Mouse (Mus musculus) stomach, postnatal 0 days (tissue): Measurements from ENCODE around the gene Zc2hc1b. TPM values are rescaled to one million over a fixed set of nuclear protein-coding genes. Genes with fewer than 3 reads are reported as not detected.

Experiments
- ATAC-seq: fragments of 200-750 bp; cut with Nextera tagmentation; 2 replicates; pipeline ENCODE4 v1.8.0; 2017; ENCODE audit not compliant: low FRiP score, low TSS enrichment
- DNase-seq: peaks from one replicate; pipeline ENCODE4 v3.0.0-alpha.2; 2016; ENCODE audit warnings: low spot score
- H3K27ac ChIP-seq: fragments of 300-500 bp; sonication (generic); replicated peaks from 2 replicates; pipeline ENCODE4 v1.5.1; 2014; ENCODE audit warnings: mild to moderate bottlenecking, control low read depth
- H3K27me3 ChIP-seq: fragments of 300-500 bp; sonication (generic); 2 replicates; pipeline ENCODE4 v1.6.1; 2014; ENCODE audit warnings: low read length; ENCODE audit not compliant: control insufficient read depth, insufficient read depth
- H3K36me3 ChIP-seq: fragments of 300-500 bp; sonication (generic); 2 replicates; pipeline ENCODE4 v1.6.1; 2014; ENCODE audit warnings: low read length, mixed read lengths; ENCODE audit not compliant: control insufficient read depth, insufficient read depth
- H3K4me1 ChIP-seq: fragments of 300-500 bp; sonication (generic); replicated peaks from 2 replicates; pipeline ENCODE4 v1.6.1; 2014; ENCODE audit warnings: antibody characterized with exemption; ENCODE audit not compliant: control insufficient read depth, insufficient read depth
- H3K4me2 ChIP-seq: fragments of 300-500 bp; sonication (generic); replicated peaks from 2 replicates; pipeline ENCODE4 v1.6.1; 2014; ENCODE audit warnings: low read depth, mild to moderate bottlenecking, control low read depth, moderate library complexity
- H3K4me3 ChIP-seq: fragments of 300-500 bp; sonication (generic); 2 replicates; pipeline ENCODE4 v1.5.1; 2014; ENCODE audit warnings: low read depth, low read length, control low read depth
- H3K9ac ChIP-seq: fragments of 300-500 bp; sonication (generic); 2 replicates; pipeline ENCODE4 v1.6.1; 2014; ENCODE audit warnings: mild to moderate bottlenecking, low read length, control low read depth, mixed read lengths
- H3K9me3 ChIP-seq: fragments of 300-500 bp; sonication (generic); 2 replicates; pipeline ENCODE4 v1.6.1; 2016; ENCODE audit warnings: low read length; ENCODE audit not compliant: control insufficient read depth
- CTCF ChIP-seq: IDR thresholded peaks from 2 replicates; pipeline ENCODE4 v1.5.1; 2016; ENCODE audit warnings: antibody characterized with exemption, low read depth, mild to moderate bottlenecking, moderate library complexity
- EP300 ChIP-seq: optimal IDR thresholded peaks from 2 replicates; pipeline ENCODE3; 2016; ENCODE audit warnings: antibody characterized with exemption
- WGBS: fragments of 180-500 bp; shearing (Covaris S2); extraction: QIAGEN DNeasy Blood & Tissue Kit; methylation state at CpG from one replicate; pipeline ENCODE4 v1.1.7; 2014; 5-methylcytosine and 5-hydroxymethylcytosine counted together
- polyA plus RNA-seq: library from polyadenylated mRNA; unstranded; fragments of >200 nt; fragmentation: Nextera tagmentation; extraction: Ambion mirVana; gene quantifications from 2 replicates; pipeline ENCODE4 v1.2.1, GENCODE M21; 2015

Gene Zc2hc1b
- polyA plus RNA-seq, 1 experiment from 2014 or later = not detected

DNA sequence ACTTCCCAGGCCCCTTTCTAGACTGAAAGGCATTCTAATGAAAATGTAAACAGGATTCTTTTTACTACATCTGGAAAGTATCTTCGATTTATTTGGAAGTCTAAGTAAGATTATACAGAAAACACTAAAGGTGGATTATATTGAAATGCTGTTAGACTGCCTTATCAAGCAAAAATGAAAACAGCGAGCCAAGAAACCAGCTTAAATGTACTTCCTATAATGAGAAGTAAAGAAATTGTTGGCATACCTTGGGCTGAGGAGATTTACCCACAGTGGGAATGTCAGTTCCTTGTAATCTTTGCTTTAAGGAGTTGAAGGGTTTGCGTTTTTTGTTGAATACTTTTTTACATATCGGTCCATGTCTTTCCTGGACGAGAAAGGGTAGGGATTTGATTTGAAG is 9.4 kb downstream of the Zc2hc1b start:
- Histone ChIP-seq H3K4me1 (0 out of 2 replicates have a peak, but pooled peaks cover 6% of the 10 kb centered on the region), H3K9ac (no peak overlapping the region), H3K4me3 (no peak overlapping the region), H3K27me3 (no peaks in the 10 kb centered on the region), H3K27ac (peak overlapping the region; percentile 53; the same call in 1 of the 2 replicates), H3K36me3 (no peaks in the 10 kb centered on the region), H3K4me2 (no peak overlapping the region), H3K9me3 (no peaks in the 10 kb centered on the region)
- DNase-seq (no peak), ATAC-seq (no peak)
- 17% methylated on average over 5 of the region's 5 CpGs for WGBS
- TF ChIP-seq EP300 = no peak
- TF ChIP-seq CTCF = no peak

DNA sequence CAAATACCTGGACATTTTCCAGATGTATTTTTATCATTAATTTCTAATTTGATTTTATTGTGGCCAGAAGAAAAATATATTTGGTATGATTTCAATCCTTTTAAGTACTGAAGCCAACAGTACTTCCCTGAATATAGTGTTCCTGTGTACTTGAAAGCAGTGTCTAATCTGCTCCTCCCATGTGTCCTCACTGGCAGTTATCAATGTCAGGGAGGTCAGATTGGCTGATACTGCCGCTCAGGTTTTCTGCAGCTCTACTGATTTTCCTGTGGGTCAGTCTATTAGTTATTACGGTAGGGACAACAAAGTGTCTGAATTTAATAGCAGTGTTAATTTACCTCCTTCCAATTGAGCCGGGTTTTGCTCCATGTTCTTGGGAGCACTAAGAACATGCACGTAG is 15.8 kb downstream of the Zc2hc1b start:
- TF ChIP-seq CTCF = no peak
- TF ChIP-seq EP300 = no peak
- ATAC-seq = no peak
- Histone ChIP-seq H3K9me3 (no peaks in the 10 kb centered on the region), H3K4me2 (no peak overlapping the region), H3K36me3 (no peaks in the 10 kb centered on the region), H3K9ac (no peak overlapping the region), H3K27ac (no peak overlapping the region), H3K27me3 (no peaks in the 10 kb centered on the region), H3K4me3 (no peak overlapping the region), H3K4me1 (no peaks in the 10 kb centered on the region)
- WGBS = 54% methylated on average over 4 of the region's 4 CpGs
- no peak for DNase-seq

DNA sequence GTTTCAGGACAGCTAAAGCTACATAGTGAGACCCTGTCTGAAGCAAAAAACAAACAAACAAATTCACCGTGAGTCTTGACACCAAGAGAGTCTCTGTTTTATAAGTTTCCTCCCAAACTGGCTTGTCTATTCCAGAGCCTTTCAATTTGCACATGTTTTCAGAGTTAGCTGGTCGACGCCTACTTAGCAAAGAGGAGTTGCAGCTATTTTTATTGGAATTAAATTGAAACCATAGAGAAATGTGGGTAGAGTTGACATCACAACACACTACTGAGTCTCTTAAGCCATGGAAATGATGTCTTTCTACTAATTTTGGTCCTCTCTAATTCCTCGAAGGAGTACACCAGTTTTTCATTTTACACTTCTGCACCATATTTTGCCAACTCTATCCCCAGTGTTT is 16.9 kb downstream of the Zc2hc1b start:
- TF ChIP-seq CTCF (no peak), EP300 (no peak)
- no peak overlapping the region for H3K27ac ChIP-seq
- no peak overlapping the region for H3K9ac ChIP-seq
- ATAC-seq (no peak), DNase-seq (no peak)
- no peaks in the 10 kb centered on the region for H3K4me1 ChIP-seq
- no peak overlapping the region for H3K4me3 ChIP-seq
- no peak overlapping the region for H3K4me2 ChIP-seq
- H3K36me3 ChIP-seq = no peaks in the 10 kb centered on the region
- 91% methylated on average over 4 of the region's 4 CpGs for WGBS
- H3K9me3 ChIP-seq = no peaks in the 10 kb centered on the region
- no peaks in the 10 kb centered on the region for H3K27me3 ChIP-seq

GRCm38 (mm10) chr10:13155377-13155776 is 22.4 kb downstream of the Zc2hc1b start:
- WGBS = 85% methylated on average over 5 of the region's 5 CpGs
- no peaks in the 10 kb centered on the region for H3K9me3 ChIP-seq
- H3K27ac ChIP-seq = peak overlapping the region; percentile 69
- H3K4me1 ChIP-seq = no peaks in the 10 kb centered on the region; the same call in 1 of the 2 replicates
- no peak overlapping the region for H3K9ac ChIP-seq
- H3K4me3 ChIP-seq = no peak overlapping the region
- TF ChIP-seq EP300 (no peak), CTCF (no peak)
- no peak for ATAC-seq
- peak; percentile 0 for DNase-seq
- H3K27me3 ChIP-seq = no peaks in the 10 kb centered on the region
- no peaks in the 10 kb centered on the region for H3K36me3 ChIP-seq
- no peak overlapping the region for H3K4me2 ChIP-seq

GRCm38 (mm10) chr10:13152811-13153364 is 24.9 kb downstream of the Zc2hc1b start:
- 62% methylated on average over 4 of the region's 4 CpGs for WGBS
- no peak for TF ChIP-seq CTCF
- peak; percentile 70 for TF ChIP-seq EP300
- Histone ChIP-seq H3K4me2 (no peak overlapping the region), H3K36me3 (no peaks in the 10 kb centered on the region), H3K27me3 (no peaks in the 10 kb centered on the region), H3K9me3 (no peaks in the 10 kb centered on the region), H3K9ac (no peak overlapping the region), H3K4me1 (no peaks in the 10 kb centered on the region; the same call in 1 of the 2 replicates), H3K4me3 (no peak overlapping the region), H3K27ac (0 out of 2 replicates have a peak overlapping the region, but pooled peaks have one; percentile 49)
- peak; percentile 4 for DNase-seq
- no peak for ATAC-seq

- Histone ChIP-seq H3K36me3 (no peaks in the 10 kb centered on the region), H3K9me3 (no peaks in the 10 kb centered on the region), H3K27me3 (no peaks in the 10 kb centered on the region), H3K4me1 (no peaks in the 10 kb centered on the region; the same call in 1 of the 2 replicates), H3K9ac (no peak overlapping the region), H3K27ac (no peak overlapping the region), H3K4me2 (no peak overlapping the region), H3K4me3 (no peak overlapping the region)
- no peak for TF ChIP-seq CTCF
- TF ChIP-seq EP300 = no peak
- 37% methylated on average over 5 of the region's 5 CpGs for WGBS
- no peak for ATAC-seq
- DNase-seq = peak; percentile 13
Observed at GRCm38 (mm10) chr10:13151353-13151752, 26.5 kb downstream of the Zc2hc1b start.
